Mouse (Mus musculus) lung, postnatal 0 days (tissue): ENCODE data around the gene Fat3.

Experiments used
- CTCF ChIP-seq: IDR thresholded peaks from 2 replicates; pipeline ENCODE4 v1.5.1; 2016; ENCODE audit warnings: antibody characterized with exemption, mild to moderate bottlenecking
- EP300 ChIP-seq: IDR thresholded peaks from 2 replicates; pipeline ENCODE4 v1.6.1; 2016; ENCODE audit warnings: antibody characterized with exemption, mild to moderate bottlenecking, control low read depth

GRCm38 (mm10) chr9:16306222-16306621 is 194.9 kb downstream of the Fat3 start:
- TF ChIP-seq EP300 (no peak), CTCF (no peak)
